Mouse (Mus musculus) heart, adult 2 months (tissue): ENCODE data around the gene Grk5.
A peak's percentile ranks its signal among the peaks of the same experiment; 100 is the strongest.

Experiments used
- CTCF ChIP-seq: fragments of 200-600 bp; IDR thresholded peaks from 2 replicates; pipeline ENCODE4 v1.8.1; 2022; ENCODE audit warnings: antibody characterized with exemption, mild to moderate bottlenecking, moderate library complexity
- POLR2A ChIP-seq: fragments of 200-500 bp; IDR thresholded peaks from 2 replicates; pipeline ENCODE4 v1.6.1; 2011; ENCODE audit warnings: mild to moderate bottlenecking, low read depth, low read length, control low read depth; ENCODE audit not compliant: insufficient read depth

GRCm38 (mm10) chr19:60939954-60940379 lies 50.4 kb downstream of the Grk5 start:
- peak; percentile 50; the same call in 1 of the 2 replicates for TF ChIP-seq POLR2A
- TF ChIP-seq CTCF, result no peak
